Mouse (Mus musculus) colon, adult 2 months (tissue): ENCODE results near the gene Pck2. TPM values are rescaled to one million over a fixed set of nuclear protein-coding genes. Genes with fewer than 3 reads are reported as not detected.

Experiments
- polyA plus RNA-seq: library from polyadenylated mRNA; depleted of rRNA; stranded (reverse); fragments of >200 nt; gene quantifications from 2 replicates; pipeline ENCODE4 v1.2.3, GENCODE M21; 2012; rRNA removed

Pck2 gene
- 45.8 and 47.0 TPM in 2 replicates for polyA plus RNA-seq

DNA sequence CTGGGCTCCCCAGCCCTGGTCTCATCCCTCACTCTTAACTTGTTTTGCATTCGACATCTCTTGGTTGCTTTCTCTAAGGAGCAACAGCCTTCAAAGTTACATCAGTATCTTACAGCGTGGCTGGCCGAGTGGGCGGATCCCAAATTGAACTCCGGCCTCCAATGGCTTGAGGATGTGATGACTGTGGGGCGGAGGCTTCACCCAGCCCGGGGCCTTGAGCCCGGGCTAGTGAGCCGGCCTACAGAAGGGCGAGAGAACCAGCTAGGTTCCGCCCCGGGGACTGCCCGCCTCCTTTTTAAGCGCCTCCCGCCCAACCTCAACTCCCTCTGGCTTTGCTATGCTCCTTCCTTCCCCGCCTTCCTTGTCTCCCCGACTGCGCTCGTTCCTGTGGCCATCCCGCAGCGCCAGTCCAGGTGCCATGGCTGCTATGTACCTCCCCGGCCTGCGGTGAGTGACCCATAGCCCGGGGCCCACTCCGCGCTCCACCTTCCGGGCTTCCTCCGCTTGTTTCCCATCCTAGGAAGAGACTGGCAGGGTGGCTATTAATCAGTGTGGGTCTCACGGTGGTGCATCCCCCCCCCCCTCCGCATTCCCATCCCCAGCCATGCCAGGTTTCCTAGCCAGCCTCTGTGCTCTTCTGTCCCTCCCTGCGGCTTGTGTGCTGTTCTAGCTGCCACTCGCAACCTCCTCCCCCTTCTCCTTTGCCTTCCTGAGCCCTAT lies at the start of gene Pck2:
Gene Pck2, plus strand, starts transcription at position 200 of the 720 bp plus-strand sequence.

DNA sequence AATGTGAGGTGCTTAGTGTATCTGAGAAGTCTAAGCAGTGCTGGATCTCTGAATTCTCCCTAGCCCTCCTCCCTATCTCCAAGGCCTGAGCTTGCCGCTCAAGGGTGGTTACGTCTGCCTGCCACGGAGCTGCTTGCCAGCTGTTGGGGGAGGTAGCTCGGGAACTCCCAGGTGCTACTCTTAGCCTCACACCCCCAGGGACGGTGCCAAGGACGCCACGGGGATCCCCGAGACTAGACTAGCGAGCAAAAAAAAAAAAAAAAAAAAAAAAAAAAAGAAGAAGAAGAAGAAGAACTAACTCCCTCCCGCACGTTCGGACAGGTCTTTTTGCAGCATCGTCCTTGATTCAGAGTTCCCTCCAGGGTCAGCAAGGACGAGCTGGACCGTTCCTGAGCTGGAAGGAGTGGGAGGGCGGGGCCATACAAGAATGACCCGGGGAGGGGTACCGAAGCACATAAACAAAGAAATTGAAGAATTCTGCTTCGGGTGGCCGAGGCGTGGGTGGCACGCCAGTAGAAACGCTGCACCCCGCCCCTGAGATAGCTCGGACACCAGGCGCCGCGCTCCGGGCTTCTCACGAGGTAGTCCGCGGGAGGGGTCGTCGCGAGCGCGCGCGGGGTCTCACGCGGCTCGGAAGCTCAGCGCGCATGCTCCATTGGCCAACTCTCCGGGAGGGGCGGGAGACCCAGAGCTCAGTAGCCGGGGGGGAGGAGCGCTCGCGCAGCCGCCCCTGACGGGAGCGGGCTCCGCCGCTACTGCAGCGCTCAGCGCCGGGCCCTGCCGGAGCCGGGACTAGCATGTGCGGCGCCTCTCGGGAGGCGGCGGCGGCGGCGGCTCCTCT lies 49.5 kb upstream of the Pck2 start, which contains the start of gene Carmil3:
Gene Carmil3, plus strand, starts transcription at position 291 of the 841 bp plus-strand sequence.

DNA sequence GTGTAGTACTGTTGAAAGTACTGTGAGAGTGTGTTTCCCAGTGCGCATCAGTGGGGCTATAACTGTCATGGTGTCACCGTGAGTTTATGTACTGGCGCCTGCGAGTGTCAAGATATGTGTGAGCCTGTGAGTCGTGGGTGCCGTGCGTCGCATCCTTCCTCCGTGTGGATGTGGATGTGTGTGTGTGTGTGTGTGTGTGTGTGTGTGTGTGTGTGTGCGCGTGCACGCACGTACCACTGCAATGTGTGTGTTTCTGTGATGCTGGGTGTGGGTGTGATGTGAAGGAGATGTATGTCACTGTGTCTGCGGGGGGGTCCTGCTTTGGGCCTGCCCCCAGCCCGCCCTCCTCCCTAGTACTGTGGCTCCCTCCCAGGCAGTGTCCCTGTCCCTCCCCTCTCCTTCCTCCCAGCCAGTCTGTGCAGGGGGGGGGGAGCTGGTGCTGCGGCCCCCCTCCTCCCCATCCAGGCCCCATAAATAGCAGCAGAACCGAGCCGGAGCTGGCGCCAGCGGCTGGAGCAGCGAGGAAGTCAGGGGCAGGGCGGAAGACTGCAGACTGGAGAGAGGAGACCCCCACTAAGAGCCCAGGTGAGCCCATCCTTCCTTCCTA lies 29.8 kb upstream of the Pck2 start, which contains the start of gene Cpne6:
Gene Cpne6, plus strand, starts transcription at position 321 of the 607 bp plus-strand sequence.

DNA sequence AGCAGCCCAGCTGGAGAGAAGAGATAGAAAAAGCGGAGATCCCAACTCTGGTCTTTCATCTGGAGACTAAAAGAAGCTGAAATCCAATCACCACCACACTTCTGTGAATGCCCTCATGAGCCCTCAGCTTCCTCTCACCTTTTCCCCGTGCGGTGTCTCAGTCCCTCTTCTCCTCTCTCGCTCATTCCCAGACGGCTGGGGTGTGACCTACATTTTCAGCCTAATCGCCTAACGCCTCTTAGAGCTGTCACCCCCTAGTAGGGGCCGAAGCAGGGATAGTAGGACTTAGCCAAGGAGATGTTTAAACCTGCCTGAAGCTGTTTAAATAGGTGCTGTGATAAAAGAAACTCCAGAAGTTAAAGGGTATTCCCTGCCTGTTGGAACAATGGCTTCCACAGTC lies 15.3 kb upstream of the Pck2 start, which contains the start of gene Nrl:
Gene Nrl, minus strand, starts transcription at position 197 of the 400 bp plus-strand sequence.

DNA sequence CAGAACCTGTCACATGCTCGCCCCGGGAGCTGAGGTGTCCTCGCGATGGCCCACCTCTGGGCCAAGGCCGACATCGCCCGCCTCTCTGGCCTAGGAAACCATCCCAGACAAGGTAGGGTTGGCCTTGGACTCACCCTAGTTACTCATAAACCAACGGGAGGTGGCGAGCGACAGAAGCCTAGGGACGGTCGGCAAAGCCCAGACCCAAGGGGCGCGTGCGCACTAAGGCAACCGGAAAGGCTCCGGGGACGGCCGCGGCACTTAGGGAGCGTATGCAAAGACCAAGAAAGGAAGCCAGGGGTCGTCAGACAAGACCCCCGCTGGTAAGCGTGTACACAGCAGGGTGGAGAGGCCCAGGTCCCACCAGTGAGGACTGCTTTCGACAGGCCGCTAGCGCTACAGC lies 19.7 kb downstream of the Pck2 start, which contains the start of gene Dcaf11:
Gene Dcaf11, plus strand, starts transcription at position 208 of the 403 bp plus-strand sequence.

DNA sequence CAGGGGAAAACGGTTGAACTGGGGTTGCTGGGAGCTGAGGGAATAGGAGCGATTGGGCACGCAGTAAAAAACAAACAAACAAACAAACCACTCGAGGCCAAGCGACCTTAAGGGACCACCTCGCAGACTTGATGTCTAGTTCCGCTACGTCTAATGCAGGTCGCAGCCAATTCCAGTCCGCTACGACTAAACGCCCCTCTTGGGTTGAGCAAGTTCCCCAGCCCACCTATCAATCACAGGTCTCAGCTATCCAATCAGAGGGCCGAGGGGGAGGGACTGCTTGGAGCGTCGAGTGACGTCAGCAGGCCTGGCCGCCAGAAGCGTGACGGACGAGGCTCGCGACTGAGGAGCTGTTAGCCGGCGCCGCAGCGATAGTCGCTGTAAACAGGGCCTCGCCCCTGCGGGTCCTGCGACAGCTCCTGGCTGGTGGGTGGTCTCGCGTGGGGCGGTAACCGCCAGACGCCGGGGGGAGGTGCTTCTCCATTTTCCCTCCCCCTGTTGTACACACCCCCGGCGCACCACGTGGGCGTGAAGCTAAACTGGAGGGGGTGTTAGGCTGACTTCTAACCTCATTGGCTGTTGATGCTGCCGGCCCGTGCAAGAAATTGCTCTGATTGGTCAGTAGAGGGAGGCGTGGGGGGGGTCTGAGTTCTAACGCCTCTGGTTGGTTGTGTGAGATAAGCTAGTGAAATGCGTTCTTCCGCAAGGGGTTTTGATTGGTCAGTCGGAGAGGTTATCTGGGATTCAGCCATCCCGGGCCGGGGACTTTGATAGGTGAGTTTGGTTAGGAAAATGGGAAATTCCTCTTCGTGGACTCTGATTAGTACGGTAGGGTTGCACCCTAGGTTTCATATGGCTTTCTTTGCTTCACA lies 20.4 kb downstream of the Pck2 start, which contains the start of gene A730061H03Rik:
Gene A730061H03Rik, minus strand, starts transcription at position 205 of the 872 bp plus-strand sequence.

DNA sequence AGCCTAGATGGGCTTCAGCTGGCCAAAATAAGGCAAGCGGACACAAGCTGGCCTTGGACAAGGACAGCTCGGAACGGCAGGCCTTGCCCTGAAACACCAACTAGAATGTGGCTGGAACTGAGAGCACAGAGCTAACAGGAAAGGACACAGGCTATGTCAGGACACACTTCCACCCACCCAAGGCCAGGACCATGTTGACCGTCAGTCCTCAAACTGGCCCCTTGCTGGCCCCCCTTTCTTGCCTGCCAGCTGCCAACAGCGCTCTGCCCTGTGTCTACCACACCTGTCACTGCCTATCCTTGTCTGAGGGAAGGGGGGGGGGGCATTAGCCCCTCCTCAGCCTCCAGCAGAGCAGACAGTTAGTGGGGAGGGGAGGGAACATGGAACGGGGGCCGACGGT lies 35.2 kb downstream of the Pck2 start, which contains the start of gene Fitm1:
Gene Fitm1, plus strand, starts transcription at position 316 of the 400 bp plus-strand sequence.

DNA sequence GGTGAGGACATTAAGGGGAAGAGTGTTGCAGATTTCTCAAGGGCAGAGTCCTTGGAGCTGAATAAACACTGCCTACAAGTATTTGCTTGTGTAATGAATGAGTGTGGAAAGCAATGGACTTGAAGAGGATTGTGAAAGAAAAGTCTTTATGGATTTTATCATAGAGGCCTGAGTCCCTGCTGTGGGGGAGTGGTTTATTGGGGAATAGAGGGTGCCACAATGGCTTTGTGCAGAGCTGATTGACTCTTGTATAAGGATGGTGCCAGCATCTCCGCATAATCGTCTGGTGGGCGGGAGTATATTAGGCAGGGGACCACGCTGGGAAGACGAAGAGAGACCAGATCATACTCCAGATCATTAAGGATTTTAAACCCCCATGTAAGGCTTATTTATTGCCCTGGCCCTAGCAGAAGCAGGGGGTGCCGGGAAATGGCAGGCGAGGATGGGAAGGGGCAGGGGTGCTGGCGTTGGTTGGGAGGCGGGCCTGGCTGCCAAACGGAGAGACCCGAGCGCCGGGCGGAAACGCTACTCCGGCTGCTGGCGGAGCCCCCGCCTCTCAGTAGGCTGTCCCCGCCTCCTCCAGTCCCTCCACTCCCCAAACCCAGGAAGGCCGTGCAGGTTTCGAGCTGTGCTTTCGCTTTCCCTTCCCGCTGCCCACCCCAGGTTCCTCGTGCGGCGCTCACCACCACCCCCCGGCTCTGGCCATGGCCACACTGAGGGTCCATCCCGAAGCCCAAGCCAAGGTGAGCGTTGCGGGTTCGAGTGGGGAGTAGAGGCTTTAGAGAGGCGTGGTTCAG lies 38.0 kb downstream of the Pck2 start, which contains the start of gene Psme1:
Gene Psme1, plus strand, starts transcription at position 253 of the 797 bp plus-strand sequence.

DNA sequence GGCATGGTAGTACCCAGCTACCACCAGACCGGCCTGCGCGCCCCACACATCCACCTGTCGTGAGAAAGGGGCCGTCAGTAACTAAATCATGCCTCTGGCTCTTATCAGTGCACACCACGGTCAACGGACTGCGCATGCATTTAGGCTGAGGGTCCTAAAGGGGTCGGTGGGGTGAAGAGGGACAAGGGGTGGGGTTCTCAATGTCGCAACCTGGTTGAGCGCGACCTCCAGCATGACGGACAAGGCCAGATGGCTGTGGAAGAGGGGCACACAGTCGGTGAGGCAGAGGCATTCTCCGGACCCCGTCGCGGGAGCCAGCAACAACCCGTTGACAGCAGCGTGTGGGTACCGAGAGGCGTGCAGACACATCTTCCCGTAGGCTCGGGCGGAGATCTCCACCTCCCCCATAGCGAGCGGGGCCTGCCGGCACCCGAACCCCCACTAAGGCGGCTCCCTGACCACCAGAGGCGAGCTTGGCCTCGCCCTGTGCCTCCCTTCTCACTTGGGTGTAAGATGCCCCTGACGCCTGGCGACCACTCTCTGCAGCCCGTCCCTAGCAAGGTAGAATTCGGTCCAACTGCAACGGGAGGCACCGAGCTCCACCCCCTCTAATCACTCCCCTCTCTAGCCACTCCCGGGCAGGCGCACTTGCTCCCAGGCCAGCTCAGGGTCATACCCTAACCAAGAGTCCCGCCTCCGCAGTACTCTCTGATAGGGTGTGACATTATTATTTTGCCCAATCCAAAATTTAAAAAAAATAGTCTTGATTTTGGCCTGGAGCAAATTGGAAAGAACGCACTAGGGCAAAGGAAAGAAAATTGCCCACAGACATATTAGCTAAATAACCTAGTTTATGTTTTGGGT lies 44.9 kb downstream of the Pck2 start, which contains the start of gene Emc9:
Gene Emc9, minus strand, starts transcription at position 601 of the 864 bp plus-strand sequence.

DNA sequence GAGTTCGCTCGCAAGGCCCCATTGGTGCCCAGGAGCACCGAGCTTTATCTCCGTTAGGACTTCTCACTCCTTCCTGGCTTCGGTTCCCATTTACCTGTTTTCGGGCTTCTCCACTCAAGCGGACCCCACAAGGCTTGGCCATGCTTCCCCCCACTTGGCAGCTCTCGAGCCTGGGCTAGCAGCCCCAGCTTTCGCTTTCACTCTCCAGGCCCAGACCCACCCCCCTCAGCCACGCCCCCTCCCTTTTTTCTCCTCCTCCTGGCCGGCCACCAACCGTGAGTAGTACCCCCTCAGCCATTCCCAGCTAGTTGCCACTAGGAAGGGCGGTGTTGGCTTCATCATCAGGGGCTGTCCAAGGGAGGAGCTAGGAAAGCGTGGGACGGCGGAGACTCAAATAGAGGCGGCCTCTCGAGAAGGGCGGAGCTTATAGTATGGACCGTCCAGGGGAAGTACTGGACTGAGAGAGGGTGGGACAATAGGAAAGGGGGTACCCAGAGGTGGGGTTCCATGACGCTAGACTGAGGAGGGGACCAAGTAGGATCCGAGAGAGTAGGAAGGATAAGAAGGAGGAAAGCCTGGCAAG lies 50.8 kb downstream of the Pck2 start, which contains the start of gene Psme2:
Gene Psme2, minus strand, starts transcription at position 366 of the 583 bp plus-strand sequence.

DNA sequence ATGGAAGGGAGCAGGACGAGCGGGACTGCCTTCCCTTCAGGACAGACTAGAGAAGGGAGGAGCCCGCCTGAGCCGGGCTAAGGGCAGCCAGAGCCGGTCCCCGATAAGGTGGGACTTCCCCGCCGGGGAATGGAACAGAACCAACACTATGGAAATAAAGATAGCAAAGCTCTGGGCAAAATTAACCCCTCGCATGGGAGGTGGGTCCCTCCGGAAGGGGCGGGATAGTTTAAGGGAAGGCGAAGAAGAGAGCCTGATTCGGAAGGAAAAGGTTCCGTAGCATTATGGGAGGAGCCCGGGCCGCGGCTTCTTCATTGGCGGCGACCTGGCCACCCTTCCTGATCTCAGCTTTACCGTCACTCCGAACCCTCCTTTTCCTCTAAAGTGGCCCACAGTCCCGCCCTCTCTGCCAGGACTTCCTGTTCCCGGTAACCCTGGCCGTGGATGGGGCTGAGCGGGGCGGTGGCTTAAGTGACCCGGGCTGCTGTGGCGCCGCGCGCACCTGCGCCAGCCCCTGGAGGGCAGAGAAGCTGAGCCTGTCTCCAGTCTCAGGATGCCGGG lies 51.3 kb downstream of the Pck2 start, which contains the start of gene Rnf31:
Gene Rnf31, plus strand, starts transcription at position 378 of the 561 bp plus-strand sequence.

Other genes starting within 250 kb of the Pck2 start
- 37.1 and 41.5 TPM in 2 replicates for gene Dhrs4, start 61.5 kb upstream of the Pck2 start, polyA plus RNA-seq
- gene Carmil3, start 49.6 kb upstream of the Pck2 start, polyA plus RNA-seq, result 2.1 and 5.1 TPM in 2 replicates
- 0.24 and 0.66 TPM in 2 replicates for gene Cpne6, start 29.8 kb upstream of the Pck2 start, polyA plus RNA-seq
- not detected in 2 replicates for gene Nrl, start 15.3 kb upstream of the Pck2 start, polyA plus RNA-seq
- gene Dcaf11, start 19.7 kb downstream of the Pck2 start, polyA plus RNA-seq, result 132 and 151 TPM in 2 replicates
- 0.83 TPM in 1 of 2 replicates, not detected in the other for gene A730061H03Rik, start 20.1 kb downstream of the Pck2 start, polyA plus RNA-seq
- gene Fitm1, start 35.4 kb downstream of the Pck2 start, polyA plus RNA-seq, result 0.16 and 0.64 TPM in 2 replicates
- gene Psme1, start 37.9 kb downstream of the Pck2 start, polyA plus RNA-seq, result 60.5 and 62.2 TPM in 2 replicates
- 14.9 and 15.9 TPM in 2 replicates for gene Emc9, start 45.0 kb downstream of the Pck2 start, polyA plus RNA-seq
- gene Psme2, start 50.8 kb downstream of the Pck2 start, polyA plus RNA-seq, result 67.0 and 77.2 TPM in 2 replicates
- 42.8 and 44.3 TPM in 2 replicates for gene Rnf31, start 51.4 kb downstream of the Pck2 start, polyA plus RNA-seq
- gene Irf9, start 63.3 kb downstream of the Pck2 start, polyA plus RNA-seq, result 50.4 and 62.3 TPM in 2 replicates
- gene Rec8, start 77.8 kb downstream of the Pck2 start, polyA plus RNA-seq, result 0.84 and 4.8 TPM in 2 replicates
- 57.2 and 66.6 TPM in 2 replicates for gene Ipo4, start 95.7 kb downstream of the Pck2 start, polyA plus RNA-seq
- 8.0 and 15.1 TPM in 2 replicates for gene Gm49378, start 97.6 kb downstream of the Pck2 start, polyA plus RNA-seq
- 125 and 156 TPM in 2 replicates for gene Tm9sf1, start 103.5 kb downstream of the Pck2 start, polyA plus RNA-seq
- gene Tssk4, start 109.9 kb downstream of the Pck2 start, polyA plus RNA-seq, result 3.1 and 3.2 TPM in 2 replicates
- 31.8 and 34.4 TPM in 2 replicates for gene Mdp1, start 120.2 kb downstream of the Pck2 start, polyA plus RNA-seq
- gene Gmpr2, start 131.7 kb downstream of the Pck2 start, polyA plus RNA-seq, result 9.8 and 10.0 TPM in 2 replicates
- gene Nedd8, start 131.9 kb downstream of the Pck2 start, polyA plus RNA-seq, result 171 and 229 TPM in 2 replicates
- gene Tinf2, start 141.6 kb downstream of the Pck2 start, polyA plus RNA-seq, result 9.6 and 11.9 TPM in 2 replicates
- gene Tgm1, start 173.7 kb downstream of the Pck2 start, polyA plus RNA-seq, result 0.56 and 0.90 TPM in 2 replicates
- gene Rabggta, start 182.0 kb downstream of the Pck2 start, polyA plus RNA-seq, result 46.1 and 50.9 TPM in 2 replicates
- gene Dhrs1, start 205.4 kb downstream of the Pck2 start, polyA plus RNA-seq, result 60.1 and 67.8 TPM in 2 replicates
- gene Nop9, start 205.4 kb downstream of the Pck2 start, polyA plus RNA-seq, result 10.2 and 12.2 TPM in 2 replicates
- gene Cideb, start 218.2 kb downstream of the Pck2 start, polyA plus RNA-seq, result 78.1 and 83.2 TPM in 2 replicates
- 1.9 and 2.0 TPM in 2 replicates for gene Ltb4r2, start 221.2 kb downstream of the Pck2 start, polyA plus RNA-seq
- 1.5 and 2.1 TPM in 2 replicates for gene Ltb4r1, start 225.7 kb downstream of the Pck2 start, polyA plus RNA-seq
- 7.3 and 12.7 TPM in 2 replicates for gene Adcy4, start 243.8 kb downstream of the Pck2 start, polyA plus RNA-seq
- gene Ripk3, start 248.6 kb downstream of the Pck2 start, polyA plus RNA-seq, result 29.1 and 36.1 TPM in 2 replicates